Mouse (Mus musculus) embryonic fibroblast, embryonic 13.5 days (primary cell): ENCODE results near the gene Mad2l2.
A peak's percentile ranks its signal among the peaks of the same experiment; 100 is the strongest.

Experiments used
- CTCF ChIP-seq: IDR thresholded peaks from 2 replicates; pipeline ENCODE4 v1.5.1; 2011; ENCODE audit warnings: mild to moderate bottlenecking, control low read depth, low read length, moderate library complexity, borderline replicate concordance; ENCODE audit not compliant: insufficient read depth
- POLR2A ChIP-seq: IDR thresholded peaks from 2 replicates; pipeline ENCODE4 v1.6.1; 2011; ENCODE audit warnings: low read depth, mild to moderate bottlenecking, control low read depth, low read length, moderate library complexity

DNA sequence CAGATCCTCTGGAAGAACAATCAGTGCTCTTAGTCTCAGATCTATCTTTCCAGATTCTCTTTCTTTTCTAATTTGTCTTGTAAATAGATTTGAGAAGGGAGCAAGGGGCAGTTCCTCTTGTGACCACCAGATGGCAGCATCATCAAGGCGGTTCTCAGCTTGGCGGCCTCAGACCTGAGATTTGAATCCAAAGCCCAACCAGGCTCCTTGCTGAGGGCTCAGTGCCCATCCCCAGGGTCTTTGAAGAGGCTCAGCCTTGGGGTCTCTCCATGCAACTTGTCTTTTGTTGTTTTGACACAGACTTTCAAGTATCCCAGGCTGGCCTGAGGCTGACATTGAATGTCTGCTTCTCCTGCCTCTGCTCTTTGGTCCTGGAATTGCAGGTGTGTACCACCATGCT is 40.7 kb downstream of the Mad2l2 start:
- TF ChIP-seq CTCF (peak; percentile 82), POLR2A (no peak)
